Mouse (Mus musculus): ENCODE data around the gene Ctnna3.

Ctnna3 gene

GRCm38 (mm10) chr10:63689233-63689632 is 259.3 kb downstream of the Ctnna3 start:
- intact Hi-C loops (cut with DNase I) = no loop called here

GRCm38 (mm10) chr10:63689651-63690050 is 259.8 kb downstream of the Ctnna3 start:
- intact Hi-C loops (cut with DNase I) = loop anchor here (5.0 kb wide), 1 partner anchor 107 kb away; no protein-coding TSS in a partner anchor

GRCm38 (mm10) chr10:63692039-63692438 is 262.1 kb downstream of the Ctnna3 start:
- intact Hi-C loops (cut with DNase I) = loop anchor here (5.0 kb wide), 1 partner anchor 110 kb away; no protein-coding TSS in a partner anchor

- intact Hi-C loops (cut with DNase I) = no loop called here
These were observed 280.3 kb downstream of the Ctnna3 start for GRCm38 (mm10) chr10:63710211-63710610.

GRCm38 (mm10) chr10:63712530-63712929 is 282.6 kb downstream of the Ctnna3 start:
- intact Hi-C loops (cut with DNase I) = no loop called here

GRCm38 (mm10) chr10:63714151-63714550 is 284.3 kb downstream of the Ctnna3 start:
- intact Hi-C loops (cut with DNase I) = no loop called here

- intact Hi-C loops (cut with DNase I) = no loop called here
These were observed 339.0 kb downstream of the Ctnna3 start for GRCm38 (mm10) chr10:63768871-63769270.

GRCm38 (mm10) chr10:63771656-63772055 is 341.8 kb downstream of the Ctnna3 start:
- intact Hi-C loops (cut with DNase I) = no loop called here

- intact Hi-C loops (cut with DNase I) = no loop called here
These were observed 342.2 kb downstream of the Ctnna3 start for GRCm38 (mm10) chr10:63772074-63772473.

GRCm38 (mm10) chr10:63781948-63782347 is 352.1 kb downstream of the Ctnna3 start:
- intact Hi-C loops (cut with DNase I) = no loop called here

- intact Hi-C loops (cut with DNase I) = no loop called here
These were observed 355.1 kb downstream of the Ctnna3 start for GRCm38 (mm10) chr10:63784808-63785535.

GRCm38 (mm10) chr10:63786390-63786789 is 356.5 kb downstream of the Ctnna3 start:
- intact Hi-C loops (cut with DNase I) = no loop called here

- intact Hi-C loops (cut with DNase I) = no loop called here
These were observed 374.0 kb downstream of the Ctnna3 start for GRCm38 (mm10) chr10:63803909-63804308.

- intact Hi-C loops (cut with DNase I) = no loop called here
These were observed 375.7 kb downstream of the Ctnna3 start for GRCm38 (mm10) chr10:63805551-63805950.

- intact Hi-C loops (cut with DNase I) = no loop called here
These were observed 376.4 kb downstream of the Ctnna3 start for GRCm38 (mm10) chr10:63806254-63806653.

- intact Hi-C loops (cut with DNase I) = no loop called here
These were observed 380.2 kb downstream of the Ctnna3 start for GRCm38 (mm10) chr10:63810043-63810617.

GRCm38 (mm10) chr10:63839011-63839410 is 409.1 kb downstream of the Ctnna3 start:
- intact Hi-C loops (cut with DNase I) = no loop called here

- intact Hi-C loops (cut with DNase I) = no loop called here
These were observed 422.0 kb downstream of the Ctnna3 start for GRCm38 (mm10) chr10:63851946-63852345.

- intact Hi-C loops (cut with DNase I) = no loop called here
These were observed 439.2 kb downstream of the Ctnna3 start for GRCm38 (mm10) chr10:63869123-63869522.

GRCm38 (mm10) chr10:63880462-63880903 is 450.6 kb downstream of the Ctnna3 start:
- intact Hi-C loops (cut with DNase I) = no loop called here

GRCm38 (mm10) chr10:63886449-63887088 is 456.7 kb downstream of the Ctnna3 start:
- intact Hi-C loops (cut with DNase I) = no loop called here

- intact Hi-C loops (cut with DNase I) = no loop called here
These were observed 464.7 kb downstream of the Ctnna3 start for GRCm38 (mm10) chr10:63894612-63895011.

Data from adrenal gland (tissue).